Mouse (Mus musculus): Measurements from ENCODE around the gene Gm10188. TPM values are rescaled to one million over a fixed set of nuclear protein-coding genes. Genes with fewer than 3 reads are reported as not detected.
A peak's percentile ranks its signal among the peaks of the same experiment; 100 is the strongest.

The Gm10188 gene
- polyA plus RNA-seq, 1 experiment, result not detected

DNA sequence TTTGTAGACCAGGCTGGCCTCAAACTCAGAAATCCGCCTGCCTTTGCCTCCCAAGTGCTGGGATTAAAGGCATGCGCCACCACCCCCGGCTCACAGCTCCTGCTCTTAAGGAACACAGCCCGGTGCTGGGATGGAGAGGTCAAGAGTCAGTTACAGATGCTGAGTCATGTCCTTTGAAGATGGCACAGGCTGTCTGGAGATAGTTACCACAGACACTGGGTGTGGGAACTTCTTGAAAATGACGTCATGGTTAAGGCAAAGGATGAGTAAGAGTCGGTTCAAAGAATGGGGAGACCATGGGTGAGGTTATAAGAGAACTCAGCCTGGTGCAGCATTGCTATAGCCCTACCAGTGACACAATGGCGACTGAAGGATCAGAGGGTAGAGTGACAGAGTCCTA lies 35.0 kb upstream of the Gm10188 start:
- H3K4me1 ChIP-seq (ENCODE audit: control insufficient read depth, insufficient read depth, low read length), result peaks cover 4% of the 10 kb centered on the region
- no peak for TF ChIP-seq POLR2A (IDR thresholded peaks at IDR 0.05; ENCODE audit: borderline replicate concordance, extremely low read depth, low read depth, low read length)
- no peak for TF ChIP-seq CTCF (IDR thresholded peaks at IDR 0.05; ENCODE audit: insufficient read depth, low read length)
- no peak for DNase-seq
- H3K4me3 ChIP-seq (replicated peaks; ENCODE audit: extremely low read depth, low read depth, low read length), result no peak overlapping the region
- 67% methylated on average over 7 of the region's 7 CpGs for WGBS

DNA sequence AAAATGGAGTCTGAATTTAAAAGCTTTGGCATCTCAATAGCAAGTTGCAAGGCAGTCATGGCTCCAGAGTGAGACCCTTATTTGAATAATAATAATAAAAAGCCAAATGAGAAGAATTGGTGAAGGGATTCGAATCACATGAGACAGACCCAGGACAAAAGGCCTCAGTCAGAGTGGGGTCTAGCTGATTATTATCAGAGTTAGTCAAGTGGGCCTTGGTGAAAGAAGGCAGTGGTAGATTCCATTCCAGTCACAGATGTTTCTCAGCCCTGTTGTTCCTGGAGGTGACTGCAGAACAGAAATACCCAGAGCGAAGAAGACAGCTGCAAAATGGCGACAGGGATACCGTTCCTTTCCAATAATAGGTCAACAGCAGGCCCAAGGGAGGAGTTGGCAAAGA lies 34.1 kb upstream of the Gm10188 start:
- 90% methylated on average over 4 of the region's 4 CpGs for WGBS
- no peak overlapping the region for H3K4me3 ChIP-seq (replicated peaks; ENCODE audit: extremely low read depth, low read depth, low read length)
- TF ChIP-seq CTCF (IDR thresholded peaks at IDR 0.05; ENCODE audit: insufficient read depth, low read length) (no peak), POLR2A (IDR thresholded peaks at IDR 0.05; ENCODE audit: borderline replicate concordance, extremely low read depth, low read depth, low read length) (no peak)

DNA sequence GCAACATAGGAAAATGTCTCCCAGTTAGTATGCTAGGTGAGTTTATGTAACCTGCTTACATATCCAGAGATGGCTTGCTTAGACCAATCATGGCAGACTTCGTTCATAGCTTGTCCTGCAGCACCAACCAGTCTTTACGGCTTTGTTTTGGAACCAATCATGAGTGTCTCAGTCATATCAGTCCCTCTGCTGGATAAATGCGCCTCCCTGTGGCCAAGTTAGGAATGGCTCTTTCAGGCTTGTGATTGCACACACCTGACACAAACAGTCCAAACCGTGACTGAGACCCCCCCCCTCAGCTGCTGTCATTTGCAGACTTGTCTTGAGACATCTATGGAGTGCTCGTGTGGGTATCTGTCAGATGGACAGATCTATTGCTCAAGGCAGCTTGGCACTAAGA lies 31.5 kb upstream of the Gm10188 start:
- 66% methylated on average over 5 of the region's 5 CpGs for WGBS
- DNase-seq, result no peak
- H3K4me1 ChIP-seq (ENCODE audit: control insufficient read depth, insufficient read depth, low read length), result peaks cover 7% of the 10 kb centered on the region
- no peak overlapping the region for H3K4me3 ChIP-seq (replicated peaks; ENCODE audit: extremely low read depth, low read depth, low read length)
- TF ChIP-seq CTCF (IDR thresholded peaks at IDR 0.05; ENCODE audit: insufficient read depth, low read length), result 0 out of 2 replicates have a peak, but pooled peaks have one; percentile 15
- no peak for TF ChIP-seq POLR2A (IDR thresholded peaks at IDR 0.05; ENCODE audit: borderline replicate concordance, extremely low read depth, low read depth, low read length)

More for the DNA sequence above, 34.1 kb upstream of the Gm10188 start:
- peaks cover 4% of the 10 kb centered on the region for H3K4me1 ChIP-seq (ENCODE audit: control insufficient read depth, insufficient read depth, low read length)
- no peak for DNase-seq

DNA sequence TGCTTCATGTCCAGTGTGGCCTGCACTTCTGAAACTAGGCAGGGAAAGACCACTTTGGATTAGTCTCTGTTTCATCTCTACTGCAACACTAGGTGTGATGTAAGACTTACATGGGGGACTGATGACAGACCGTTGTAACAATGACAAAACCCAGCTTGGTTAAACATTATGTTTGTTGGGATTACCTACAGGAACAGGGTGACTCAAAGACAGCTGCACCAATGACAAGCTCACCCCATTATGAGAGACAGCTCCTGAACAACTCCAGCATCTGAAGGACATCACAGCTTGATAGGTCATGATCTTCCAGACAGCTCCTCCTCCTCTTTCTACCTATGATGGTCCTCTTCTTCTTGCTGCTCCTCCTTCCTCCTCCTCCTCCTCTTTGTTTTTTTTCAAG lies 30.8 kb upstream of the Gm10188 start:
- H3K4me3 ChIP-seq (replicated peaks; ENCODE audit: extremely low read depth, low read depth, low read length), result no peak overlapping the region
- no peak for DNase-seq
- peaks cover 5% of the 10 kb centered on the region; the same call in 1 of the 2 replicates for H3K4me1 ChIP-seq (ENCODE audit: control insufficient read depth, insufficient read depth, low read length)
- TF ChIP-seq CTCF (IDR thresholded peaks at IDR 0.05; ENCODE audit: insufficient read depth, low read length) (no peak), POLR2A (IDR thresholded peaks at IDR 0.05; ENCODE audit: borderline replicate concordance, extremely low read depth, low read depth, low read length) (no peak)
- 71% methylated on average over 1 of the region's 1 CpGs for WGBS

DNA sequence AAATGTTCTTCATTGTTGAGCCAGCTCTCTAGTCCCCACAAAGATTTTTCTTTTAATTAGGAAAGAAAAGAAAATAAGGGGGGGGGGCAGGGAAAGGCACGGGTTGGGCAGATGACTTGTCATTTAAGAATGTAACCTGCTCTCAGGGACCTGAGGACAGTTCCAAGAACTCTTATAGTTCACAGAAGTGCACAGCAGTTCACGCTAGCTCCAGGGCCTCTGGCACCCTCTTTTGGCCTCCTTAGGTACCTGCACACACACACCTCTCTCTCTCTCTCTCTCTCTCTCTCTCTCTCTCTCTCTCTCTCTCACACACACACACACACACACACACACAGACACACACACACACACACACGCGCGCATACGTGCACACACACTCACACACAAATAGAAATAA lies 24.9 kb upstream of the Gm10188 start:
- WGBS, result 84% methylated on average over 6 of the region's 6 CpGs
- TF ChIP-seq POLR2A (IDR thresholded peaks at IDR 0.05; ENCODE audit: borderline replicate concordance, extremely low read depth, low read depth, low read length) (no peak), CTCF (IDR thresholded peaks at IDR 0.05; ENCODE audit: insufficient read depth, low read length) (peak; percentile 30; the same call in 1 of the 2 replicates)
- Histone ChIP-seq H3K4me3 (replicated peaks; ENCODE audit: extremely low read depth, low read depth, low read length) (no peak overlapping the region), H3K4me1 (ENCODE audit: control insufficient read depth, insufficient read depth, low read length) (peaks cover 3% of the 10 kb centered on the region; the same call in 1 of the 2 replicates)
- DNase-seq, result no peak

DNA sequence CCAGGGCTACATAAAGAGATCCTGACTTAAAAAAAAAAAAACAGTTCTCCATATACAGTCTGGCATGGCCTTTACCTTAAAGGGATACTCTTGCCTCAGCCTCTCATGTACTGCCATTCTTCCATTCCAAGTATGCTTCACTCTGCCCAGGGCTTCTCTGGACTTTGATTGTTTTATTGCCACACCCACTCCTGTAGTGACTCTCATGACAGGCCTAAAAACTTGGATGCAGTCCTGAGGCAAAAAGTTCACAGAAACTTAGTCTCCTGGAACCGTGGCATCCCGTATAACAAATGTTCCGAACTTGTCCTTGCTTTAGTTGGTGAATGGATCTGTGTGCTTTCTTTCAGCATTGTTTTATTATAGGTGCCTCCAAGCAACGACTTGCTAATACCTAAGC lies 17.1 kb upstream of the Gm10188 start:
- no peak for DNase-seq
- 81% methylated on average over 4 of the region's 4 CpGs for WGBS
- no peak for TF ChIP-seq CTCF (IDR thresholded peaks at IDR 0.05; ENCODE audit: insufficient read depth, low read length)
- TF ChIP-seq POLR2A (IDR thresholded peaks at IDR 0.05; ENCODE audit: borderline replicate concordance, extremely low read depth, low read depth, low read length), result no peak
- no peak overlapping the region for H3K4me3 ChIP-seq (replicated peaks; ENCODE audit: extremely low read depth, low read depth, low read length)
- no peaks in the 10 kb centered on the region for H3K4me1 ChIP-seq (ENCODE audit: control insufficient read depth, insufficient read depth, low read length)

DNA sequence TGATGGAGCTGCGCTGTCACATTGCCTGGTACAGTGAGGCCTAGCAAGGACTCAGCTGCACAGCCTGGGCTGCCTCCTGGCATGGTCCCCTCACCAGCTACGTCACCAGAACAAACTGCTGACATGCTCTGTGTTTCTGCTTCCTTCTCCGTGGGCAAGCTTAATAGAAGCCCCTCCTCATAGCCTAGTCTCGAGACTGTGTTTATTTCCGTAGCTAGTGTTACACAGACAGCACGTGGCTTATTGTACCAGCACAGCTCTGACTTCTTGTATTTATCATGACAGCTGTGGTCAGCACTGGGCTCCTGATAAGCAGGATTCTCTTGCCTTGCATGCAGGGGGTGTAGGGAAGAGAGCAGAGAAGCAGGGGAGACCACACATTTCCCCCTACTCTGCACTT lies 16.6 kb upstream of the Gm10188 start:
- WGBS, result 48% methylated on average over 6 of the region's 6 CpGs
- Histone ChIP-seq H3K4me1 (ENCODE audit: control insufficient read depth, insufficient read depth, low read length) (no peaks in the 10 kb centered on the region), H3K4me3 (replicated peaks; ENCODE audit: extremely low read depth, low read depth, low read length) (no peak overlapping the region)
- DNase-seq, result no peak
- no peak for TF ChIP-seq POLR2A (IDR thresholded peaks at IDR 0.05; ENCODE audit: borderline replicate concordance, extremely low read depth, low read depth, low read length)
- TF ChIP-seq CTCF (IDR thresholded peaks at IDR 0.05; ENCODE audit: insufficient read depth, low read length), result no peak

DNA sequence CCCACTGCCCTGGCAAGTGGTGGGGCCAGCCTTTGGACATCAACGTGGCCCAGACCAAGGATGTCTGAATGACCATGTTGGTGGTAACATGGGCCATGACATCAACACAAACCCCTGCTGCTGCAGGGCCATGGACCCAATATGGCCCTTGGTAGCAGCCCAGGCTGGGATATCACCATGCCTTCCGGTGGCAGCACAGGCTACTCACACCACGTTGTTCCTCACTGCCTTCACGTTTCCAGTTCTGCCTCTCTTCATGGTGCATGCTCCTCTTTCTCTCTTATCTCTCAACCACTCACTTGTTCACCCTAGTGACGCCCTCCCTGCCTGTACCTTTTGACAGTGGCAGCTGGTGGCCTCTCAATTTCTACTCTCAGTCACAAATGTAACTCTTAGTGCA lies 15.4 kb upstream of the Gm10188 start:
- no peak for DNase-seq
- no peak overlapping the region for H3K4me3 ChIP-seq (replicated peaks; ENCODE audit: extremely low read depth, low read depth, low read length)
- H3K4me1 ChIP-seq (ENCODE audit: control insufficient read depth, insufficient read depth, low read length), result no peaks in the 10 kb centered on the region
- no peak for TF ChIP-seq CTCF (IDR thresholded peaks at IDR 0.05; ENCODE audit: insufficient read depth, low read length)
- TF ChIP-seq POLR2A (IDR thresholded peaks at IDR 0.05; ENCODE audit: borderline replicate concordance, extremely low read depth, low read depth, low read length), result no peak
- 74% methylated on average over 5 of the region's 5 CpGs for WGBS

DNA sequence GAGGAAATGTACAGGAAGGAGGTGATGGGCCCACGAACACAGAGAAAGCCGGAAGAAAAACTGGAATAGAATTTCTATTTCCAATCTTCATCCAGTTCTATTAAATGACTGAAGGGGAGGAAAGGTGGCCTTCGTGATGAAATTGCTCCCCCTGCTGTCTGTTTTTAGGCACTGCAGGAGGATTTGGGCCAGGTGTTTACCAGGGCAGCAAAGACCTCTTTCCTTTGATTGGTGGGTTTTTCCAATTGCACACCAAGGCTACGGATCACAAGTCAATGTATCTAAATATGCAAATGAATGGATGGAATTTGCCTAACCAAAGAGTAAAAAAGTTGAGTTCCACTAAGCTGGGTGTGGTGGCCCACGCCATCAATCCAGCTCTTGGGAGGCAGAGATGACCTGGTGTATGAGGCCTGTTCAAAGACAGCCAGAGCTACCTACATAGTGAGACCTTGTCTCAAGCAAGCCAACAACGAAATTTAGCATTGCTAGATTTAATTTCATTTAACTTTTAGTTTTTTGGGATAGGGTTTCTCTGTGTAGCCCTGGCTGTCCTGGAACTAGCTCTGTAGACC lies 8.1 kb upstream of the Gm10188 start:
- TF ChIP-seq CTCF (IDR thresholded peaks at IDR 0.05; ENCODE audit: insufficient read depth, low read length) (peak; percentile 79), POLR2A (IDR thresholded peaks at IDR 0.05; ENCODE audit: borderline replicate concordance, extremely low read depth, low read depth, low read length) (no peak)
- Histone ChIP-seq H3K4me3 (replicated peaks; ENCODE audit: extremely low read depth, low read depth, low read length) (no peak overlapping the region), H3K4me1 (ENCODE audit: control insufficient read depth, insufficient read depth, low read length) (no peaks in the 10 kb centered on the region)
- 17% methylated on average over 6 of the region's 6 CpGs for WGBS
- DNase-seq, result peak; percentile 63

DNA sequence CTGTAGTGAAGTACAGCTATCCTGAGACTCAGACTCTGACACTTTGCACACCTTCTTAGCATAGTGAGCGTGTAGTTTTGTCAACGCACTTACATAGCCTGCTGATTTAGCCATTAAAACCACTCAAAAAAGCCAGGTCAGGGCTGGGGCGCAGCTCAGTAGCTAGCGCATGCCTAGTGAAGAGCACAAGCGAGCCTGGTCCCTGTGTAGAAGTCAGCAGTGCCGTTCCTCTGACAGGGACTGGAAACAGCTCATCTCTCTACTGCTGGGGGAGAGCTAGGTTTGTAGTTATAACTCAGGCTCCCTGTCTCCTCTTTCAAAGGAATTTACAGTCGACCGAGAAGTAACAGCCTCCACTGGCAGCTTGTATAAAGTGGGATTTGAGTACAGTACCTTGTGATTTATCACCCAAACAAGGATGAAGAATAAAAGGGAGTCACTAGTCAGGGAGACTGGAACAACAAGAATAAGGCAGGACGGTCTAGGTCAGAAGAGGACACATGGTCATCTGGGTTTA lies 5.2 kb upstream of the Gm10188 start:
- Histone ChIP-seq H3K4me1 (ENCODE audit: control insufficient read depth, insufficient read depth, low read length) (no peaks in the 10 kb centered on the region), H3K4me3 (replicated peaks; ENCODE audit: extremely low read depth, low read depth, low read length) (no peak overlapping the region)
- TF ChIP-seq POLR2A (IDR thresholded peaks at IDR 0.05; ENCODE audit: borderline replicate concordance, extremely low read depth, low read depth, low read length), result no peak
- no peak for TF ChIP-seq CTCF (IDR thresholded peaks at IDR 0.05; ENCODE audit: insufficient read depth, low read length)
- DNase-seq, result no peak
- WGBS, result 59% methylated on average over 9 of the region's 9 CpGs
